Mouse (Mus musculus) heart, adult 2 months (tissue): ENCODE measurements around the gene Psma3.

Experiments used
- CTCF ChIP-seq: fragments of 200-600 bp; IDR thresholded peaks from 2 replicates; pipeline ENCODE4 v1.8.1; 2022; ENCODE audit warnings: antibody characterized with exemption, mild to moderate bottlenecking, moderate library complexity
- EP300 ChIP-seq: fragments of 200-500 bp; IDR thresholded peaks from 2 replicates; pipeline ENCODE4 v1.6.1; 2011; ENCODE audit warnings: low read depth, low read length, control low read depth; ENCODE audit not compliant: insufficient read depth
- POLR2A ChIP-seq: fragments of 200-500 bp; IDR thresholded peaks from 2 replicates; pipeline ENCODE4 v1.6.1; 2011; ENCODE audit warnings: mild to moderate bottlenecking, low read depth, low read length, control low read depth; ENCODE audit not compliant: insufficient read depth

- TF ChIP-seq EP300, result peak; percentile 40; the same call in 1 of the 2 replicates
- no peak for TF ChIP-seq CTCF
- TF ChIP-seq POLR2A, result peak; percentile 94
Measured at GRCm38 (mm10) chr12:71015363-71016210, 41.2 kb downstream of the Psma3 start, which contains the start of gene Arid4a.
